Mouse (Mus musculus) ES-E14 (cell line): ENCODE results near the gene Trp53bp2.

ENCODE experiments used
- CHD2 ChIP-seq: IDR thresholded peaks from 2 replicates; pipeline ENCODE4 v1.6.1; 2014; ENCODE audit warnings: mild to moderate bottlenecking, low read depth, low read length, inconsistent platforms
- HCFC1 ChIP-seq: IDR thresholded peaks from 2 replicates; pipeline ENCODE4 v1.6.1; 2012; ENCODE audit warnings: low read length, inconsistent platforms, borderline replicate concordance; ENCODE audit not compliant: insufficient read depth
- MAFK ChIP-seq: IDR thresholded peaks from 2 replicates; pipeline ENCODE4 v1.6.1; 2014; ENCODE audit warnings: mild to moderate bottlenecking, low read depth, low read length, inconsistent platforms; ENCODE audit not compliant: insufficient read depth
- ZC3H11A ChIP-seq: IDR thresholded peaks from 2 replicates; pipeline ENCODE4 v1.6.1; 2012; ENCODE audit warnings: low read depth, mild to moderate bottlenecking, inconsistent platforms, low read length, borderline replicate concordance
- ZNF384 ChIP-seq: IDR thresholded peaks from 2 replicates; pipeline ENCODE4 v1.6.1; 2012; ENCODE audit warnings: low read depth, low read length, inconsistent platforms

GRCm38 (mm10) chr1:182505291-182505690, 96.3 kb downstream of the Trp53bp2 start:
- TF ChIP-seq MAFK: no peak
- no peak for TF ChIP-seq CHD2
- no peak for TF ChIP-seq ZC3H11A
- TF ChIP-seq ZNF384: no peak
- no peak for TF ChIP-seq HCFC1
